Mouse (Mus musculus): Measurements from ENCODE around the gene Dab1.

Dab1 gene

GRCm38 (mm10) chr4:103802439-103802838 lies 183.3 kb downstream of the Dab1 start:
- no peak for DNase-seq (ENCODE audit: extremely low read depth, low read depth, low spot score)

GRCm38 (mm10) chr4:103804461-103804860 lies 185.3 kb downstream of the Dab1 start:
- no peak for DNase-seq (ENCODE audit: extremely low read depth, low read depth, low spot score)

- DNase-seq (ENCODE audit: extremely low read depth, low read depth, low spot score), result no peak
Measured at GRCm38 (mm10) chr4:103822669-103823068, 203.5 kb downstream of the Dab1 start.

- DNase-seq (ENCODE audit: extremely low read depth, low read depth, low spot score), result no peak
Measured at GRCm38 (mm10) chr4:103838377-103838776, 219.2 kb downstream of the Dab1 start.

- no peak for DNase-seq (ENCODE audit: extremely low read depth, low read depth, low spot score)
Measured at GRCm38 (mm10) chr4:103839541-103839940, 220.4 kb downstream of the Dab1 start.

- DNase-seq (ENCODE audit: extremely low read depth, low read depth, low spot score), result no peak
Measured at GRCm38 (mm10) chr4:103841126-103841525, 222.0 kb downstream of the Dab1 start.

GRCm38 (mm10) chr4:103844635-103845034 lies 225.5 kb downstream of the Dab1 start:
- no peak for DNase-seq (ENCODE audit: extremely low read depth, low read depth, low spot score)

GRCm38 (mm10) chr4:103857173-103857572 lies 238.0 kb downstream of the Dab1 start:
- no peak for DNase-seq (ENCODE audit: extremely low read depth, low read depth, low spot score)

GRCm38 (mm10) chr4:103875564-103875963 lies 256.4 kb downstream of the Dab1 start:
- no peak for DNase-seq (ENCODE audit: extremely low read depth, low read depth, low spot score)

GRCm38 (mm10) chr4:103878841-103879240 lies 259.7 kb downstream of the Dab1 start:
- no peak for DNase-seq (ENCODE audit: extremely low read depth, low read depth, low spot score)

GRCm38 (mm10) chr4:103881641-103882040 lies 262.5 kb downstream of the Dab1 start:
- no peak for DNase-seq (ENCODE audit: extremely low read depth, low read depth, low spot score)

- DNase-seq (ENCODE audit: extremely low read depth, low read depth, low spot score), result no peak
Measured at GRCm38 (mm10) chr4:103888086-103888485, 268.9 kb downstream of the Dab1 start.

- no peak for DNase-seq (ENCODE audit: extremely low read depth, low read depth, low spot score)
Measured at GRCm38 (mm10) chr4:103889110-103889509, 270.0 kb downstream of the Dab1 start.

- DNase-seq (ENCODE audit: extremely low read depth, low read depth, low spot score), result no peak
Measured at GRCm38 (mm10) chr4:103896806-103897205, 277.6 kb downstream of the Dab1 start.

- no peak for DNase-seq (ENCODE audit: extremely low read depth, low read depth, low spot score)
Measured at GRCm38 (mm10) chr4:103897702-103898101, 278.5 kb downstream of the Dab1 start.

GRCm38 (mm10) chr4:103911441-103911840 lies 292.3 kb downstream of the Dab1 start:
- DNase-seq (ENCODE audit: extremely low read depth, low read depth, low spot score), result no peak

GRCm38 (mm10) chr4:103912071-103912470 lies 292.9 kb downstream of the Dab1 start:
- no peak for DNase-seq (ENCODE audit: extremely low read depth, low read depth, low spot score)

GRCm38 (mm10) chr4:103922431-103922931 lies 303.3 kb downstream of the Dab1 start:
- DNase-seq (ENCODE audit: extremely low read depth, low read depth, low spot score), result no peak

- no peak for DNase-seq (ENCODE audit: extremely low read depth, low read depth, low spot score)
Measured at GRCm38 (mm10) chr4:103926682-103927081, 307.5 kb downstream of the Dab1 start.

GRCm38 (mm10) chr4:103929631-103930030 lies 310.5 kb downstream of the Dab1 start:
- DNase-seq (ENCODE audit: extremely low read depth, low read depth, low spot score), result no peak

- no peak for DNase-seq (ENCODE audit: extremely low read depth, low read depth, low spot score)
Measured at GRCm38 (mm10) chr4:103934364-103934763, 315.2 kb downstream of the Dab1 start.

- DNase-seq (ENCODE audit: extremely low read depth, low read depth, low spot score), result no peak
Measured at GRCm38 (mm10) chr4:103948255-103948654, 329.1 kb downstream of the Dab1 start.

- DNase-seq (ENCODE audit: extremely low read depth, low read depth, low spot score), result no peak
Measured at GRCm38 (mm10) chr4:103953652-103954220, 334.6 kb downstream of the Dab1 start.

Data from fat pad, adult 2 months (tissue).